Mouse (Mus musculus): ENCODE measurements around the gene Dysf. TPM values are rescaled to one million over a fixed set of nuclear protein-coding genes. Genes with fewer than 3 reads are reported as not detected.

Gene Dysf
- polyA plus RNA-seq, 2 experiments from 2014 or later, result not detected

DNA sequence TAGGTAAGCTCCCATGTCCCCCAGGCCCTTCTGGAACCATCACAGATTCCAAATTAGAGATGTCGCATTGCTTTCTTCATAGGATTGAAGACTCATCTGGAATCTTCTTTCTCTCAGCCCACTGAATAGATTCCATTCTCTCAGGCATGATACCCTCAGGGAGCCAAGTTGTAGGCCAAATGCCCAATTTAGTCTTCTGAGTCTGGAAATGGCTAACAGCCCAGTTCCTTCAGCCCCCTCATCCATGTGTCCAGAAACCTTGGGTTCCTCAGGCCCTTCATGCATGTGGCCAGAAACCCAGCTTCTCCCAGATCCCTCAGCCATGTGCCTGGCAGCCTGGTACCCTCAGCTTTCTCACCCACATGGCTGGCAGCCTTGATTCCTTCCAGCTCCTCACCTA lies 160.2 kb downstream of the Dysf start:
- no peak for ATAC-seq

DNA sequence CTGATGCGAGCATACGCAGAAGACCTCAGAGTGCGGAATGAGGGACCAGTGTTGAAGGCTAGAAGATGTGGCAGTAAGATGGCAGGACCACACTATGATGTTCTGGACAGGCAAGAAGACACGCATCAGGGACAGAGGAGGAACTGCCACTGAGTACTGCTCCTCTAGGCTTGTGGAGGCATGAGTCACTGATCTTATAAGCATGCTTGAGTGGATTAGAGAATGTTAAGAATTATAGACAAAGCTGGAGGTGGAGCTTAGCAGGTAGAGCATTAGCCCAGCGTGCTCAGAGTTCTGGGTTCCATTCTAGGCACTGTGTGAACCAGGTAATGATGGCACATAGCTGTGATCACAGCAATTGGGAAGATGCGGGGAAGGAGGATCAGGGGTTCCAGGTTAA lies 165.2 kb downstream of the Dysf start:
- ATAC-seq, result no peak

DNA sequence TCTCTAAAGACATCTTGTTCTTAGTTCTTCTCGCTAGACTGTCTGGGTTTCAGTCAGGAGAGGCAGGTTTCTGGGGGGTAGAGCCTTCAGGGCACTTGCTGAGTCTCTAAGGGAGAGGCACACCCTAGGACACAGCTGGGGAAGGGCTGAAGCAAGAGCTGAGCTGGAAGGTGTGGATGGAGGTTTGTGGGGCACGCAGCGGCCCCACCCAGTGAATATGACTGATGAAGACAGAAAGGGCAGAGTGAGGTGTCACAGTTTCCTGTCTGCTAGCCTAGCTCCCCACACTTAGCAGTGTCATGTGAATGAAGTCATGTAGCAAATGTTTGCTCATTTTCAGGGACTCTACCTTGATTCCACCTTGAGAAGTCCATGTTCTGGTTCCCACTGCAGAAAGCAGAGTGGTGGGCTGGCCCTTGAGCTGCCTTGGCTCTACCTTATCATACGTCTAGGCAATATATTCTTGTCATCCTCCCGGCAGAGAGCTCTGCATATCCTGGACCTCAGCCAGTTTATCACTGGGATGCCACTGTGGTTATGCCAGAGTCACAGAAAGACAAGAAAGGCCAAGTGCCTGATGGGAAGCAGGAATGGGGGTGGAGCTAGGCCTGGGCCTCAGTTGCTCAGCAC lies 170.5 kb downstream of the Dysf start:
- no peak for ATAC-seq

DNA sequence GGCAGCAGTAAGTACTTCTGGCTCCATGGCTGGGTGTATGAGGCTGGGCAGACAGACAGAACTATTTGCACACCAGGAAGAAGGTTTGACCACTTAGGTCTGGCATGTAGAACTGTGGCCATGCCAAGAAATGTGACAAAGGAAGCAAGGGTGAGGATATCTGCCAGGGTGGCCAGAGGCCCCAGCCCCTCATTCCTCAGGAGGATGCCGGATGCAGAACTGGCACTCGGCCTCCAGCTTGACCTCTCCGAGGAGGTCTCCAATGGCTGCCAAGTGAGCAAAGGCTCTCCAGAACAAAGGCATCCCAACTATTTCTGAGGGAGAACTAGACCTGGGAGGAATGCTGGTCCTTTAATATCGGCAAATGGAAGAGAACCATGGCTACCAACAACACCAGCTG lies 173.1 kb downstream of the Dysf start:
- no peak for ATAC-seq

DNA sequence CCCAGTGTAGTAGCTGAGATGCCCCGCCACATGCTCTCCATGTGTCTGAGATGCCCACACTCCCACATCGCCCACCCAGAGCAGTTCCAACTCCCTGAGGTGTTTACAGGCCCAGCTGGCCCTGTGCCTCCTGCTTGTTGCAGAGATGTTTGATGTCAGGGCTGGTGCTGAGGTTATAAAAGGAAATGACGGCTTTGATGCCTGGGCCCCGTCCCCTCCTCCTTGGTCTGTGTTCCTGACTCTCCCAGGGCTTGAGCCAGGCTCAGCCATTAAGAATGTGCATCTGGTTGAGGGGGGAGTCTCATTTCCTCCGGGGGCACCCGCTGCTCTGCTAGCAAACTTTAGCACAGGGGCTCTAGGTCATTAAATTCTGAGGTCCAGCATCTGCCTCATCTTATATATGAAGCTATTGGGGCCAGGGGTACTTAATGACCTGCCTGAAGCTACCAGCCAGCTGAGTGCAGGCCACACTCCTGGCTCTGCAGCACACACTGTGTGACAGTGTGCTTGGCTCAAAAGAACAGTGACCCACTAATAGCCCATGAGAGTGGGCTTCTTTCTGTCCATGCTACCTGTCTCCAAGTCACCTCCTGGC lies 183.4 kb downstream of the Dysf start:
- no peak for ATAC-seq

DNA sequence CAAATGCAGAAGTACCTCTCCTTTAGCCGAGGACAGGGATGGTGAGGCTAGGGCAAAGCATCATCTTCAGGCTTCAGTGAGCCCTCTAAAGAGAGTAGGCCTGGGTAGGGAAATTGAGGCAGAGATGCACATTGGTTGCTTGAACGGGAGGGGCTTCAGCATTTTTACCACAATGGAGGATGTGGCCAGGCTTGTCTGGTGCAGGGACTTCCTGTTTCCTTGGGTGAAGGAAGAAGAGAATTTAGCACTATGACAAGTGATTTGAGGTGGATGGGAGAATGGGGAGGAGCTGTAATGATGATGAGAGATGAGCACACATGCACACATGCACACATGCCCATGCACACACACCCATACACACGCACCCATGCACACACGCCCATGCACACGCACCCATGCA lies 188.1 kb downstream of the Dysf start:
- ATAC-seq, result no peak

DNA sequence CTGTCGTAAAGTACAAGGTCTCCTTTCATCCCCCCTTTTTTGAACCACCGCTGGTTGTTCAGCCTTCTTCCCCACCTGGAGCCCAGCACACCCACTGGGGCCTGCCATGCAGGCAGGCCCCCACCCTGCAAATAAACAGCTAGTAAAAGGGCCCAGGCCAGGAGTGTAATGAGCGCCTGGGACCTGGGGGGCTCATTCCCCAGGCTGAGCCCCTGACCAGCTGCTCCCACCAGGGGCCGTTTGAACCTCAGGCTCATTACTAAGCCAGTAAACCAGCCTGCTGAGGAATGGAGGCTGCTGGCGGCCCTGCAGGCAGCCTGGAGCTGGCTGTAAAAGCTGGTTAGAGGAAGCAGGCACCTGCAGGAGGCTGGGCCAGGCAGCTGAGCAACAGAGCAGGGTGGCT lies 189.4 kb downstream of the Dysf start:
- no peak for ATAC-seq

DNA sequence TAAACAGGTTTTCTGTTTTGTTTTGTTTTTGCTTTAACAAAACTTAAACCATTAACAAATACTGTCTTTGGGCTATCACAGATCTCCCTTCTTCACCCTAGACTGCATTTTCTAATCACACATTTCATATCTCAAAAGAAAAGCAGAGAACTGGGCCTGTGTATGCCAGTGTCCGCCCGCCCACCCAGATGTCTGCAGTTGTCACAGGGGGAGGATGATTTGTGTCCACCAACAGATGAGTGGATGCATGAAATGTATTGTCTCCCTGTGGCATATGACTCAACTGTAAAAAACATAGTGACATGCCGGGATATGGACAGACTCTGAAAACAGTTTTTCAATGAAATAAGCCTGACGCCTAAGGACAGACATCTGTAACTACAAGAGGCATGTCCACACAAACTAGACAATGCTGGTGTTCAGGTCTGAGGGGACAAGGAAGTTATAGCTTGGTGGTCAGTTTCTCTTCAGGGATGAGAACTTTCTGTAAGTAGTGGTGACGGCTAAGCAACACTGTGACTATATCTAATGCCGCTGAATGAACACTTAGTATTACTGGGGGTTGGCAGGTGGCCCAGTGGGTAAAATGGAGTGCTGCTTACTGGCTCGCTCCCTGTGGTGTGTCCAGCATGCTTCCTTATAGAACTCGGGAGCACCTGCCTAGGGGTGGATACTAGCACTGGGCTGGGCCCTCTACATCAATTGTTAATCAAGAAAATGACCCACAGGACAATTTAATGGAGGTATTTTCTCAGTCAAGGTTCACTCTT lies 193.5 kb downstream of the Dysf start:
- no peak for ATAC-seq

DNA sequence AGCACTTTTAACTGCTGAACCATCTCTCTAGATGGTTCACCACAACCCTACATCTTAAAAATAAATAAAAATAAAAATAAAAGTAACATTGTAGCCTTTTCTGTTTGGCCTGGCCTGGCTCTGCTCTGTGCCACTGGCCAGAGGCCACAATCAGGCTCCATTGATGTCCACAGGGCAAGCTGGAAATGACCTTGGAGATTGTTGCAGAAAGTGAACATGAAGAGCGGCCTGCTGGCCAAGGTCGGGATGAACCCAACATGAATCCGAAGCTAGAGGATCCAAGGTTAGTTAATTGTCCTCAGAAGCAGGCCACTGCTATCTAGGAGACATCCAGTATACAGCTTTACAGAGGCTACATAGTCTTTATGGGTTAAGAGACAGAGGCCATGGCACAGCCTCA lies 197.2 kb downstream of the Dysf start:
- no peak for ATAC-seq

DNA sequence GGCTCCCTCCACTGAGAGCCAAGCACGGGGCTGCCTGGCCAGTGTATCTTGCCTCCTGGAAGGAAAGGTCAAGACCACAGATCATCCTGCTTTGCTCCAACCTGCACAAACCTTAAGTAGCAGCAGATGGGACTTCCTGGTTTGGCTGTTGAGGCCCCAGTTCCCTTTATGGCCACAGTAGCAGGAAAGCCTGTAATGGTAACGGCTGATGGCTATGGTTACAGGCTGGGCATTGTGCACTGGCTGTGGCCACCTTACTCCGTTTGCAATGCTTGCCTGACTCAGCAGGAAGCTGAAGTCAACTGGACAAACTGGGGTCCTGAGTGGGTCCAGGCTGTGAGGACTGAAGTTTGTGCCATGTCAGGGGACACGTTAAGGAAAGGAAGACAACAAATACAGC lies 200.2 kb downstream of the Dysf start:
- no peak for ATAC-seq

DNA sequence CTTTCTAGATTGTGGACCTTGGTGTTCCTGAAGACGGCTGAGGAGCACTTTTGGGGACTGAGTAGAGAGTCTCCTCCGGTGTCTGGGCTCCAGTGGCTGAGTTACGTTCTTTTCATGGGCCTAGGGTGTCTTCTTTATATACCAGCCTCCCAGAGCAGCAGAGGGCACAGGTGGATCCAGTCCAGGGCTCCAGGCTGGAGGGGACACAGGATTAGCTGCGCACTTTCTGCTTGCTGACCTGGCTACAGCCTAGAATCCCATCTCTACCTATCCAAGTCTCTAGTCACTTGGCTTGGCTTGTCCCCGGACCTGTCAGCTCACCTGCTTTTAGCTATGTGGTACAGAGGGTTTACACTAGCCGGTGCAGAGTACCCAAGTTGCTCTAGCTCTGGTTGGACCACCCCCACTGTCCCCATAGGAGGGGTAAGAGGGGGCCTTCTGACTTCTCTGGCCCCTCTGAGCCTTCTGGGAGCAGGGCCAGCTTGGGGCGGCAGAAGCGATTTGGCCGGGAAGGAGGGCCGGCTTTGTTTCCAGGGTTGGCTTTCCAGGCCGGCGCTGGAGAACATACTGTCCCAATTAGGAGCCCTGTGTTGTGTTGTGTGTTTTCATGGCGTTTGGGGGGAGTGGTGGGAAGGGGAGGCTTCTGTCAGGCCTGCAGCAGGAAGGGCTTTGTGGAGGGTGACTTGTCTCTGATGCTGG lies 201.5 kb downstream of the Dysf start:
- no peak for ATAC-seq

DNA sequence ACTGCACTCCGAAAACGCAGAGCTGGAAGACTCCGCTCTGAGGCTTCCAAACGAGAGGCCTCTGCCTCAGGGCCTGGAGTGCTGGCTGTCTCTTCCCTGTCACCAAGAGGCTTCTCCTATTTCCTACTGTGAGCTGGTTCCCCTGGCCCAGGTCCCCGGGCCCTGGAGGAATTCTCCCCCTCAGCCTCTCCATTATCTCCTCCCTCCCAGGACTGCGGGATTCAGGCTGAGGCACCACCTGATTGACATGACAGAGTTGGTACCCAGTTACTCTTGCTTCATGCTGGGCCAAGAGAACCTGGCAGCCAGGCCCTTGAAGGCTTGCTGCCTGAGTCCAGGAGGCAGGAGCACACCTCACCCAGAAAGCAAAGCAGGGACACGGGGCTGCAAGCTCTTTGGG lies 203.1 kb downstream of the Dysf start:
- ATAC-seq, result no peak

DNA sequence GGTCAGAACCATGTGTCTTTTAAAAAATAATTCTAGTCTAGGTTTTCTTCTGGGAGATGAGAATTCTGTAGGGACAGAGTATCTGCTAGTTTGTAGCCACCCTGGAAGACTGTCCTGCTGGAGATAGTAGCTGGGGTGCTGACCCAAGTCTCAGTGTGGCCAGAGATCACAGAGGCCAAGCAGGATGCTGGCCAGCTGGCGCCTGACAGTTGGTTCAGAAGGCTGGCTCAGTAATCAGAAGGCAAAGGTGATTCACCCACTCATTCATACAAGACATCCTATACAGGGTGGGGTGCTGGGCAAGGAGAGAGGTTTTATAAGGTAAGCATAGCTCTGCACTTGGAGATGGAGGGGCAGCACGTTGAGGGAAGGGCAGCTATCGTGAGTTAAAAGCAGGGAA lies 204.7 kb downstream of the Dysf start:
- no peak for ATAC-seq

DNA sequence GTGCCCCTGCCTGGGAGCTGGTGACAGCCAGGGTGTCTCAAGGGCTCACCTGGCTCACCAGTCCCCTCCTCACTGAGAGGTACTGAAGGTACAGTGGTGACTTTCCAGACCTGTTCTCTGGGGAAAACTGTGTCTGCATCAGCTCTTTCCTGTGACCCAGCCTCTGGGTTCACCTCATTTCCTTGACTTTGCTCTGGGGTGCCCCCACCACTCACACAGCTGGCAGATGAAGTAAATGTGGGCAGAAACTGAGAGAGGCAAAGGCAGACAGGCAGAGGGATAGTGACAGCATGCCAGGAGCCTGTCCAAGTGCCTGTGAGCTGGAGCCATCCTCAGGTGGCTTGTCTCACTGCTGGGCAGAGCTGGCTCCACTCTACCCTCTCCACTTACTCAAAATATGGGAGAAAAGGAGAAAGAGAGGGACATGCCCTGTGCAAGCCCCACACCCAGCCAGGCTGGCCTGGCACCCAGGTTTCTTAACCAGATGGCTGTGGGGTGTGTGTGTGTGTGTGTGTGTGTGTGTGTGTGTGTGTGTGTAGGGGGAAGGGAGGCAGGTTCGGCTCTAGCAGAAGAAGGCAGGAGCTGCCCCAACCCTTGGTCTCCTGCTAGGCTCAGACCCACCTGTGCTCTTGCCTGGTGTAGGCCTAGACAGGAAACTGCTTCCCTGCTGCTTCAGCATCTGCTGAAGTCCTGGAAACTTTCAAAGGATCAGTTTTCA lies 209.0 kb downstream of the Dysf start:
- no peak for ATAC-seq

DNA sequence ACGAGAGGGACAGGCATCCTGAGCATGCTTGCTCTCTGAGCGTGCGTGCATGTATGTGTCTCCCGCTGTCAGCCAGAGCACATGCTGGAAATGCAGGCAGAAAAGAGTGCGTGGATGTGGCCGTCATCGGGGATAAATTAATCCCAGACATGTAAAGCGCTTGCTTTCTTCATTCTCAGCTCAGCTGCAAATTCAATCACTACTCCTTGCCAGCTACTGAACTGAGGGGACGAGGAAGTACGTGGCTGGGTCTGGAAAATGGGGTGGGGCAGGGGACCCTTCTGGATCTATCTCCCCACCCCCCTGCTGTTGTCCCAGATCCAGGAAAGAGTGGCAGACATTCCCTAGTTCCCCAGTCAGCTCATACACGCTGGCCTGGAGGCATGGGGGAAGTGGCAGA lies 210.7 kb downstream of the Dysf start:
- no peak for ATAC-seq

DNA sequence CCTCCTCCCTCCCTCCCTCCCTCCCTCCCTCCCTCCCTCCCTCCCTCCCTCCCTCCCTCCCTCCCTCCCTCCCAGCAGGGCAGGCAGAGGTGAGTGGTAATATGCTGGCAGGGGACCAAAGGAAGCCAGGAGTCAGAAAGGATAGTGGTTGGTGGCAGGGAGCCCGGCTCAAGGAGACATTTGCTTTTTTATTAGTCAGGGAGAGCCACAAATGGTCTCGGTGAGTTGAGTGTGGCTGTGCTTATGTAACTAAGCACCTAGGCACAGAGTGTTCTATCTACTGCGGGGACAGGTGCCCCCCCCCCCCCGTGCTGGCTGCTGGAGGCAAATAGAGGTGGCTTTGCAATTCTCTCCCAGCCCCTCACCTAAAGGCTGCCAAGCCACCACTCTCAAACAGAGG lies 216.5 kb downstream of the Dysf start:
- ATAC-seq, result no peak

DNA sequence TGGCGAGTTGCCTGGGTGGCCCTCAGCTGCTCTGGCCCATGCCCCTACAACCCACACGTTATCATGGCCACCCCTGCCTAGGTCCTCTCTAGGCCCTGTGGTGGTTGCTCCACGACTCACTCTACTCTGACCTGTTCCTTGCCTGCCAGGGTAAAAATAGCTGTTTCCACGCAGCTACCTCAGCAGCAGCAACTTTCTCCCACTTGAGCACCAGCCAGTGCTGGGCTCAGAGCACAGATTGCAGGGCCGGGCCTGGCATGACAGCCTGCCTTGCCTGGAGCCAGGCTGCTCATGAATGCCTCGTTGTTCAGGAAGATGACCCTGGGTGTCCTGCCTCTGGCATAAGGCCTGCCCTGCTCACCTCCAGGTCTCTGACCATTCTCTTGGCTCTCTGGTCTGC lies 217.2 kb downstream of the Dysf start:
- ATAC-seq, result no peak

DNA sequence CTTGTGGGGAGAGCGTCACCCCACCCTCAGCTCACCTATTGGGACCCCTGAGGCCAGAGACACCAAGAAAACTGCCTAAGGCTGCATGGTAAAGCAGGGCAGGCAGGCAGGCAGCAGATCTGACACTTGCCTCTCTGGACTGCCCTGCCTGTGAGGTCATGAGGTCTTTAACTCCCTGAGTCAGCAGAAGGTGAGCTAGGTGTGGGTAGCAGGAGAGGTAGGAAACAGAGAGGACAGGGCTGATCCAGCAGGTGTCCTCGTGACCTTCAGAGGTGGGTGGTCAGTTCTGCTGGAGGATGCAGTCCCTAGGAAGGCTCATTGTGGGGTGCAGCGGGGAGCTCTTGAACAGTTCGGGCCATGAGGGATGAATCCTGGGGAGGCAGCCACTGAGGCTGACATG lies 219.8 kb downstream of the Dysf start:
- no peak for ATAC-seq

DNA sequence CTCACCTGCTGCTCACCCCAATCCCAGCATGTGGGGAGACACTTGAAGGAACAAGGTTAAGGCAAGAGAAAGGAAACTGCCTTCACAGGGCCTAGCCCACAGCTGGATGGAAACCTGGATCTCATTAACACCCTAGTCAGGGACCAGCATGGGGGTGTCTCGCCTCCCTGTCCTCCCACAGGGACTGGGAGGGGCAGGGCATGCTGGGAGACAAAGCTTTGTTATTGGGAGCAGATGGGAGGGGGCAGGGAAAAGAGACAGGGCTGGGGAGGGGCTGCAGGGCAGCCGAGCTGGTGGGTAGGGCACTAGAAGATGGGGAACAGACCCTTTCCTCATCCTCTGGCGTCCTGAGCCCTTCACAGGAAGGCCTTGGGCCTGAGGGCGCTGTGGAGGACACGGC lies 220.4 kb downstream of the Dysf start:
- ATAC-seq, result no peak

DNA sequence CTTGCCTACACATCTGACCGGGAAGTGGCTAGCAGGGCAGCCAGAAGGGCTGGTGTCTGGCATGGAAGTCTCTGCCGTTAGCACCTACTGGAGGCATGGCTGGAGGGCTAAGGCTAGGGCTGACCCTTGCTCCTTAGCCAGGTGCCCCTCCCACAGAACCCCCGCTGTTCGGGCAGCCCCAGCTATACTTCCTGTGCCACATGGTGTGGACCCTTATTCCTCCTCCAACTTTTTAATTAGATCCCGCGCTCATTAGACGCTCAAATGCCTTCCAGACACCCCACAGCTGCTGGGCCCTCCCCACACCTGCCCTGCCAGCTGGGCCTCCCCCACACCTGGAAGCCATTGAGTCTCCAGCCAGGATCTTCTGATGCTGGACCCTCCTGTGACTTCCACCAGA lies 221.3 kb downstream of the Dysf start:
- no peak for ATAC-seq

DNA sequence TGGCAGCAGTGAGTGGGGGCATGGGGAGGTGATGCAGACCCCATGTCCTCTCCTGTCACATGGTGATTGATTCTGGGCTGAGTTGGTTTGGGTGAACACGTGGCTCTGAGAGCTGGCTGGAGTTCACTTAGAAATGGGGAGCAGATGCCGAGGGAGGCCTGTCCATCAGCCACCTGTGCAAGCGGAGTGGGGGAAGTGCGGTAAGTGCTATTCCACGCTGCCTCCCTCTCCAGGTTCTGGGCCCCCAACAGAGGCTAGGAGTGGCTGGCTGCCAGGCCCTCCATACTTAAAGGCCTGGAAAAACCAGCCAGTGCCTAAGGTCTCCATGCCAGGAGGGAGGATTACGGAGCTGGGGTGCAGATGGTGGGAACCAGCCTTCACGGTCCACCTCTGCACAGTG lies 222.7 kb downstream of the Dysf start:
- ATAC-seq, result no peak

DNA sequence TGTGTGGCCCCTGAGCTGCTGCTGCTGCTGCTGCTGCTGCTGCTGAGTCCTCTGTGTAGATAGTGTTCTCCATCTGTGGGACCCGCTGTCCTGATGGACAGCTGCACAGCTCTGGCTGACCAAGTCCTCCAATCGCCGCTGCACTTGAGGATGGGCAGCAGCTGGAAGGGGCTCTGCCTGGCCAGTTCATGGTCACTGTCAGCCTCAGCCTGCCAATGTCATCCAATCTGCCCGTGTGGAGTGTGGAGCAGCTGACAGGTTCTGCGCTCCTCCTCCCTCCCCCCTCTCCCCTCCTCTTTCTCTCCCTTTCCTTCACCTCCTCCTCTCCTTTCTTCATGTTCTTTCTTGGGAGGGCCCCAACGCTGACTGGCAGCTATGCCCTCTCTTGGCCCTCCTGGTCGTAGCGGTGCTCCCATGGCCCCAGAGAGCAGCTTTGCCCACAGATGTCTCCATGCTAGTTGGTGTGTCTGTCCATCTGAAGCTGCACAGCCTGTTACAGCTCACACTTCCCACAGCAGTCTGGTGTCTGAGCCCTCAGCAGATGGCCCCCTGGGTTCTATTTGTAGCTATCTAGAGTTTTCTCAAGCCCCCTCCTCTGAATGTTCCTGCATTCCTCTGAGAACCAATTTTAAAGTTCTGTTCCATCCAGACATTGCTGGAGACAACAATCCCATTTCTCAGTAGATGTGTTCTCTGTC lies 223.8 kb downstream of the Dysf start:
- no peak for ATAC-seq
